Mouse (Mus musculus): Measurements from ENCODE around the gene Thbs4.

The Thbs4 gene

GRCm38 (mm10) chr13:92711821-92712220 is 82.8 kb downstream of the Thbs4 start:
- DNase-seq, result no peak

- DNase-seq, result no peak
These were observed 84.3 kb downstream of the Thbs4 start for GRCm38 (mm10) chr13:92710361-92710760.

GRCm38 (mm10) chr13:92709535-92709934 is 85.1 kb downstream of the Thbs4 start:
- no peak for DNase-seq

GRCm38 (mm10) chr13:92708466-92708865 is 86.2 kb downstream of the Thbs4 start:
- no peak for DNase-seq

GRCm38 (mm10) chr13:92707941-92708340 is 86.7 kb downstream of the Thbs4 start:
- DNase-seq, result no peak

- no peak for DNase-seq
These were observed 88.1 kb downstream of the Thbs4 start for GRCm38 (mm10) chr13:92706342-92707061.

GRCm38 (mm10) chr13:92705016-92705535 is 89.5 kb downstream of the Thbs4 start:
- no peak for DNase-seq

GRCm38 (mm10) chr13:92704189-92704588 is 90.4 kb downstream of the Thbs4 start:
- DNase-seq, result peak in 1 of 2 experiments; percentile 3

- DNase-seq, result no peak
These were observed 91.2 kb downstream of the Thbs4 start for GRCm38 (mm10) chr13:92703241-92704027.

GRCm38 (mm10) chr13:92702035-92702434 is 92.6 kb downstream of the Thbs4 start:
- DNase-seq, result no peak
